Mouse (Mus musculus) embryonic facial prominence, embryonic 10.5 days (tissue): Measurements from ENCODE around the gene Utp6. TPM values are rescaled to one million over a fixed set of nuclear protein-coding genes. Genes with fewer than 3 reads are reported as not detected.
"Not testable (repeated sequence)": the region's sequence is repeated elsewhere in the genome, so short reads cannot be mapped to it uniquely, and the experiment has no call there.

Source experiments
- DNase-seq: peaks from one replicate; pipeline ENCODE4 v3.0.0-alpha.2; 2017; ENCODE audit warnings: low spot score
- H3K27ac ChIP-seq: fragments of 300-500 bp; sonication (generic); replicated peaks from 2 replicates; pipeline ENCODE4 v1.5.1; 2016; ENCODE audit warnings: mild to moderate bottlenecking
- H3K27me3 ChIP-seq: fragments of 300-500 bp; sonication (generic); replicated peaks from 2 replicates; pipeline ENCODE4 v1.6.1; 2016; ENCODE audit warnings: low read depth, mild to moderate bottlenecking; ENCODE audit not compliant: poor library complexity, severe bottlenecking
- H3K36me3 ChIP-seq: fragments of 300-500 bp; sonication (generic); replicated peaks from 2 replicates; pipeline ENCODE4 v1.6.1; 2016; ENCODE audit warnings: mild to moderate bottlenecking, moderate library complexity
- H3K4me1 ChIP-seq: fragments of 300-500 bp; sonication (generic); 2 replicates; pipeline ENCODE4 v1.6.1; 2016
- H3K4me3 ChIP-seq: fragments of 300-500 bp; sonication (generic); 2 replicates; pipeline ENCODE4 v1.5.1; 2016; ENCODE audit warnings: mild to moderate bottlenecking, moderate library complexity
- H3K9me3 ChIP-seq: fragments of 300-500 bp; sonication (generic); 2 replicates; pipeline ENCODE4 v1.6.1; 2016; ENCODE audit warnings: mild to moderate bottlenecking
- WGBS: fragments of 180-500 bp; shearing (Covaris S2); methylation state at CpG from one replicate; pipeline ENCODE4 v1.1.7; 2016; 5-methylcytosine and 5-hydroxymethylcytosine counted together
- polyA plus RNA-seq: library from polyadenylated mRNA; unstranded; fragments of >200 nt; fragmentation: Nextera tagmentation; extraction: Ambion mirVana; gene quantifications from 2 replicates; pipeline ENCODE4 v1.2.1, GENCODE M21; 2016

Utp6 gene
- polyA plus RNA-seq = 72.4 and 74.1 TPM in 2 replicates

GRCm38 (mm10) chr11:79962125-79962876, at the start of gene Utp6:
TSS of gene Utp6 (minus strand) at chr11:79962390.
- DNase-seq = peak; percentile 99
- Histone ChIP-seq H3K27me3 (0 out of 2 replicates have a peak, but pooled peaks cover 8% of the 10 kb centered on the region), H3K9me3 (no peaks in the 10 kb centered on the region), H3K4me3 (peak within 1 kb of the TSS; percentile 81), H3K4me1 (peaks cover 8% of the 10 kb centered on the region), H3K36me3 (peaks cover 33% of the 10 kb centered on the region), H3K27ac (peak within 1 kb of the TSS; percentile 87)
- WGBS = under 1% methylated on average over 46 of the region's 46 CpGs

DNA sequence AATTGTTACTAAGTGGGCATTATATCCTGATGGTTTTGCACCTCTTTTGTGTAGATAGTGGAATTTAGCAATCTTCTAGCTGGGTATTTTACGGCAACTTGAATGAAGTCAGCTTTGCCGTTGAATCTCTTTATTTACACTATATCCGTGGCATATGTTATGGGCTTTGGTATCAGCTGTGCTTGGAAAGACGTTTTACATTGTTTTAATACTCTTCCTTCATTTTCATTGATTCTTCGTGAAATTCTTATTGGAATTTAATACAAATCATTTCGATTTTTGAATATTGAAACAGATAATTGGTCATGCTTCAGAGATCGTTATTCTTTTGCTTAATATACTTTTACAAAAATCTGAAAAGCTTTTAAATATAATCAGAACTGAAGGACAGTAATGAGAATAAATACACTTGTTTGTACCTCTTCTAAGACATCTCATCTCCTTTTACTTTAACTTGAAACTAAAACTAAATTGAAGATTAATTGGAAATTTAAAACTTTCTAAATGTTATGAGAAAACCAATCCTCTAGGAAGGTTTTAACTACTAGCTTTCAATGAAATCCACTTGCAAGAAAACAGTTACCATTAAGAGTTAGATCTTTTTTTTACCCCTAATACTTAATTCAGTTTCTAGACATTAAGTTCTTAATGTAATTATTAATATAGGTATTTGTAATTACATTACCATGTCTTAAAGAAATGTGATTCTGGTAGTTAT, 32.2 kb upstream of the Utp6 start:
- Histone ChIP-seq H3K4me1 (peaks cover 4% of the 10 kb centered on the region), H3K27ac (peak overlapping the region; percentile 99), H3K36me3 (peaks cover 43% of the 10 kb centered on the region), H3K9me3 (no peaks in the 10 kb centered on the region), H3K4me3 (peak overlapping the region; percentile 93), H3K27me3 (no peaks in the 10 kb centered on the region)
- WGBS = 6% methylated on average over 7 of the region's 7 CpGs
- no peak for DNase-seq

GRCm38 (mm10) chr11:79993356-79994270, 31.4 kb upstream of the Utp6 start:
- H3K4me3 ChIP-seq = peak overlapping the region; percentile 93
- under 1% methylated on average over 74 of the region's 74 CpGs for WGBS
- DNase-seq = no peak
- H3K4me1 ChIP-seq = peaks cover 4% of the 10 kb centered on the region
- H3K27me3 ChIP-seq = no peaks in the 10 kb centered on the region
- H3K27ac ChIP-seq = peak overlapping the region; percentile 99
- no peaks in the 10 kb centered on the region for H3K9me3 ChIP-seq
- H3K36me3 ChIP-seq = peaks cover 34% of the 10 kb centered on the region

- H3K36me3 ChIP-seq = peaks cover 26% of the 10 kb centered on the region
- under 1% methylated on average over 74 of the region's 74 CpGs for WGBS
Observed at GRCm38 (mm10) chr11:79992592-79993355, 30.6 kb upstream of the Utp6 start, which contains the start of gene Suz12. TSS of gene Suz12 (plus strand) at chr11:79993106.

GRCm38 (mm10) chr11:79992035-79992591, 29.9 kb upstream of the Utp6 start:
- no peaks in the 10 kb centered on the region for H3K27me3 ChIP-seq
- WGBS = 32% methylated on average over 21 of the region's 21 CpGs

More at GRCm38 (mm10) chr11:79992592-79993355, 30.6 kb upstream of the Utp6 start, which contains the start of gene Suz12:
- peaks cover 4% of the 10 kb centered on the region for H3K4me1 ChIP-seq
- no peaks in the 10 kb centered on the region for H3K9me3 ChIP-seq
- peak; percentile 99 for DNase-seq
- H3K27ac ChIP-seq = peak within 1 kb of the TSS; percentile 99
- peak within 1 kb of the TSS; percentile 93 for H3K4me3 ChIP-seq
- H3K27me3 ChIP-seq = no peaks in the 10 kb centered on the region

DNA sequence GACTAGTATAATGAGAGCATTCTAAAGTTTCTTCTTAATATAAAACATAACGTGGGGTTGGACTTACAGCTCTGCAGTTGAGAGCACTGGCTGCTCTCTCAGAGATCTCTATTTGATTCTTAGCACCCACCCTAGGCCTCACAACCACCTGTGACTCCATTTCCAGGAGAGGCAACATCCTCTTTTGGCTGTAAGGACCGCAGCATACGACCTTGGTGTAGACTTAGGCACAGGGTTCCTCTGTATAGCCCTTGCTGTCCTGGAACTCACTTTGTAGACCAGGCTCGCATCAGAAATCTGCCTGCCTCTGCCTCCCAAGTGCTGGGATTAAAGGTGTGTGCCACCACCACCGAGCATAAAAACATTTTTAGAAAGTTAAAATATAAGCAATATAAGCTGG, 29.4 kb upstream of the Utp6 start:
- H3K27me3 ChIP-seq = no peaks in the 10 kb centered on the region
- WGBS = 94% methylated on average over 5 of the region's 5 CpGs
- H3K27ac ChIP-seq = no peak overlapping the region; the same call in 1 of the 2 replicates
- H3K9me3 ChIP-seq = no peaks in the 10 kb centered on the region
- H3K4me3 ChIP-seq = no peak overlapping the region
- peaks cover 14% of the 10 kb centered on the region for H3K36me3 ChIP-seq
- H3K4me1 ChIP-seq = peaks cover 4% of the 10 kb centered on the region
- no peak for DNase-seq

More at GRCm38 (mm10) chr11:79992035-79992591, 29.9 kb upstream of the Utp6 start:
- Histone ChIP-seq H3K27ac (peak overlapping the region; percentile 99), H3K4me1 (peaks cover 4% of the 10 kb centered on the region), H3K9me3 (no peaks in the 10 kb centered on the region), H3K4me3 (peak overlapping the region; percentile 93), H3K36me3 (peaks cover 19% of the 10 kb centered on the region)
- DNase-seq = no peak

GRCm38 (mm10) chr11:79990120-79990519, 27.9 kb upstream of the Utp6 start:
- no peaks in the 10 kb centered on the region for H3K9me3 ChIP-seq
- H3K36me3 ChIP-seq = 0 out of 2 replicates have a peak, but pooled peaks cover 2% of the 10 kb centered on the region
- DNase-seq = no peak
- H3K4me1 ChIP-seq = peaks cover 2% of the 10 kb centered on the region
- 96% methylated on average over 2 of the region's 2 CpGs for WGBS
- no peak overlapping the region for H3K27ac ChIP-seq
- H3K4me3 ChIP-seq = no peak overlapping the region
- no peaks in the 10 kb centered on the region for H3K27me3 ChIP-seq

DNA sequence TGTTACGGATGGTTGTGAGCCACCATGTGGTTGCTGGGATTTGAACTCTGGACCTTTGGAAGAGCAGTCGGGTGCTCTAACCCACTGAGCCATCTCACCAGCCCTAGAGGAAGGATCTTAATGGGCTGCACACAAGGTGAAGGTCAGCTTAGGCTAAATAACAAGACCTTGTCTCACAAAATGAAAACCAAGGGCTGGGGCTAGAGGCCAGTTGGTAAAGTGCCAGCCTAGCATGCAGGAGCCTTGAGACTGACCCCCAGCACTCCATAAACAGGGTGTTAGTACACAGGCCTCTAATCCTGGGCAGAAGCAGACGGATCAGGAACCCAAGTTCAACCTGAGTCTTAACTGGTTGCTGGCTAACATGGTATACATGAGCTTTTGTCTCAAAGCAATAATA, 25.7 kb upstream of the Utp6 start:
- WGBS = 87% methylated on average over 3 of the region's 3 CpGs
- H3K27me3 ChIP-seq = no peaks in the 10 kb centered on the region
- H3K4me3 ChIP-seq = no peak overlapping the region
- H3K4me1 ChIP-seq = no peaks in the 10 kb centered on the region
- no peaks in the 10 kb centered on the region for H3K36me3 ChIP-seq
- H3K27ac ChIP-seq = no peak overlapping the region
- H3K9me3 ChIP-seq = no peaks in the 10 kb centered on the region
- DNase-seq = no peak

- WGBS = 88% methylated on average over 4 of the region's 4 CpGs
- H3K36me3 ChIP-seq = no peaks in the 10 kb centered on the region
- no peaks in the 10 kb centered on the region for H3K9me3 ChIP-seq
- no peak overlapping the region for H3K4me3 ChIP-seq
- no peaks in the 10 kb centered on the region for H3K27me3 ChIP-seq
- no peak for DNase-seq
- no peak overlapping the region for H3K27ac ChIP-seq
- no peaks in the 10 kb centered on the region for H3K4me1 ChIP-seq
Observed at GRCm38 (mm10) chr11:79986886-79987285, 24.7 kb upstream of the Utp6 start.

GRCm38 (mm10) chr11:79977747-79978146, 15.6 kb upstream of the Utp6 start:
- peaks cover 16% of the 10 kb centered on the region for H3K4me1 ChIP-seq
- H3K9me3 ChIP-seq, H3K4me3 ChIP-seq, DNase-seq, H3K36me3 ChIP-seq, H3K27ac ChIP-seq: not testable (repeated sequence)
- H3K27me3 ChIP-seq = peaks cover 34% of the 10 kb centered on the region
- WGBS = 90% methylated on average over 4 of the region's 4 CpGs

GRCm38 (mm10) chr11:79977061-79977460, 14.9 kb upstream of the Utp6 start:
- 96% methylated on average over 14 of the region's 14 CpGs for WGBS
- peaks cover 16% of the 10 kb centered on the region for H3K4me1 ChIP-seq
- H3K27me3 ChIP-seq = peaks cover 41% of the 10 kb centered on the region
- not testable (repeated sequence) for H3K4me3 ChIP-seq, DNase-seq, H3K36me3 ChIP-seq, H3K27ac ChIP-seq, H3K9me3 ChIP-seq
